Mouse (Mus musculus) C2C12 (cell line): ENCODE data around the gene Mcee. TPM values are rescaled to one million over a fixed set of nuclear protein-coding genes. Genes with fewer than 3 reads are reported as not detected.

Experiments used
- H3K27me3 ChIP-seq: one replicate; pipeline ENCODE4 v1.6.1; 2011; ENCODE audit not compliant: control insufficient read depth, insufficient read depth, insufficient read length
- H3K36me3 ChIP-seq: one replicate; pipeline ENCODE4 v1.6.1; 2011; ENCODE audit not compliant: control insufficient read depth, insufficient read depth
- H3K4me3 ChIP-seq: one replicate; pipeline ENCODE4 v1.5.1; 2011; ENCODE audit warnings: mild to moderate bottlenecking, control low read depth; ENCODE audit not compliant: poor library complexity, insufficient read depth, severe bottlenecking
- H3K79me2 ChIP-seq: one replicate; pipeline ENCODE4 v1.6.1; 2011; ENCODE audit not compliant: control insufficient read depth, insufficient read depth
- H3K79me3 ChIP-seq: one replicate; pipeline ENCODE4 v1.6.1; 2011; ENCODE audit warnings: low read depth, control low read depth
- H3ac ChIP-seq: one replicate; pipeline ENCODE3; 2011; ENCODE audit warnings: low read depth; ENCODE audit not compliant: control insufficient read depth, insufficient read length
- CEBPB ChIP-seq: IDR thresholded peaks from one replicate; pipeline ENCODE4 v1.6.1; 2011; ENCODE audit warnings: low read depth, mild to moderate bottlenecking, control low read depth, moderate library complexity
- CTCF ChIP-seq: IDR thresholded peaks from one replicate; pipeline ENCODE4 v1.5.1; 2011; ENCODE audit not compliant: control insufficient read depth, insufficient read depth, insufficient read length
- FOSL1 ChIP-seq: IDR thresholded peaks from one replicate; pipeline ENCODE4 v1.8.0; 2011; ENCODE audit warnings: mild to moderate bottlenecking, low read length; ENCODE audit not compliant: poor library complexity, insufficient read depth, severe bottlenecking
- MAX ChIP-seq: IDR thresholded peaks from one replicate; pipeline ENCODE4 v1.6.1; 2011; ENCODE audit warnings: mild to moderate bottlenecking, control low read depth
- MYOD1 ChIP-seq: IDR thresholded peaks from one replicate; pipeline ENCODE4 v1.6.1; 2011; ENCODE audit warnings: low read depth; ENCODE audit not compliant: control insufficient read depth, insufficient read length
- MYOG ChIP-seq: IDR thresholded peaks from one replicate; pipeline ENCODE4 v1.6.1; 2011; ENCODE audit not compliant: control insufficient read depth, insufficient read length; ENCODE audit errors: extremely low read depth
- USF1 ChIP-seq: IDR thresholded peaks from one replicate; pipeline ENCODE4 v1.6.1; 2011; ENCODE audit warnings: low read depth, mild to moderate bottlenecking, control low read depth, moderate library complexity
- polyA plus RNA-seq: library from polyadenylated mRNA; unstranded; fragments of >200 nt; fragmentation: generic; extraction: Trizol; gene quantifications from one replicate; pipeline ENCODE4 v1.2.1, GENCODE M21; 2012; ENCODE audit warnings: missing spikeins

Gene Mcee
- polyA plus RNA-seq, 1 experiment = 6.9 TPM

GRCm38 (mm10) chr7:64451861-64452382, 59.5 kb downstream of the Mcee start:
- H3K27me3 ChIP-seq = no peaks in the 10 kb centered on the region
- no peak overlapping the region for H3K4me3 ChIP-seq
- H3ac ChIP-seq = no peak overlapping the region
- no peaks in the 10 kb centered on the region for H3K36me3 ChIP-seq
- TF ChIP-seq FOSL1 = no peak
- no peaks in the 10 kb centered on the region for H3K79me2 ChIP-seq
- H3K79me3 ChIP-seq = no peaks in the 10 kb centered on the region

- no peaks in the 10 kb centered on the region for H3K36me3 ChIP-seq
- H3K79me3 ChIP-seq = no peaks in the 10 kb centered on the region
- TF ChIP-seq CEBPB = no peak
- no peak for TF ChIP-seq CTCF
- TF ChIP-seq FOSL1 = no peak
- no peak for TF ChIP-seq USF1
- no peak for TF ChIP-seq MAX
- no peak for TF ChIP-seq MYOD1
- H3ac ChIP-seq = no peak overlapping the region
- H3K79me2 ChIP-seq = no peaks in the 10 kb centered on the region
- H3K4me3 ChIP-seq = no peak overlapping the region
- no peaks in the 10 kb centered on the region for H3K27me3 ChIP-seq
Observed at GRCm38 (mm10) chr7:64452471-64453222, 60.2 kb downstream of the Mcee start.

- no peak for TF ChIP-seq USF1
- TF ChIP-seq CEBPB = no peak
- no peak for TF ChIP-seq FOSL1
- TF ChIP-seq CTCF = no peak
Observed at GRCm38 (mm10) chr7:64456176-64456575, 63.8 kb downstream of the Mcee start.

GRCm38 (mm10) chr7:64456676-64457075, 64.3 kb downstream of the Mcee start:
- Histone ChIP-seq H3K79me3 (no peaks in the 10 kb centered on the region), H3ac (no peak overlapping the region), H3K36me3 (no peaks in the 10 kb centered on the region), H3K27me3 (no peaks in the 10 kb centered on the region), H3K4me3 (no peak overlapping the region), H3K79me2 (no peaks in the 10 kb centered on the region)
- TF ChIP-seq MAX (no peak), MYOG (no peak), MYOD1 (no peak), CEBPB (no peak), FOSL1 (no peak), USF1 (no peak), CTCF (no peak)

More at GRCm38 (mm10) chr7:64456176-64456575, 63.8 kb downstream of the Mcee start:
- no peaks in the 10 kb centered on the region for H3K36me3 ChIP-seq
- no peak overlapping the region for H3ac ChIP-seq
- no peaks in the 10 kb centered on the region for H3K27me3 ChIP-seq
- no peak overlapping the region for H3K4me3 ChIP-seq
- H3K79me3 ChIP-seq = no peaks in the 10 kb centered on the region
- H3K79me2 ChIP-seq = no peaks in the 10 kb centered on the region

GRCm38 (mm10) chr7:64457811-64458210, 65.4 kb downstream of the Mcee start:
- Histone ChIP-seq H3K79me2 (no peaks in the 10 kb centered on the region), H3ac (no peak overlapping the region), H3K79me3 (no peaks in the 10 kb centered on the region), H3K27me3 (no peaks in the 10 kb centered on the region), H3K36me3 (no peaks in the 10 kb centered on the region), H3K4me3 (no peak overlapping the region)
- TF ChIP-seq MYOG (no peak), CEBPB (no peak), CTCF (no peak), FOSL1 (no peak), MYOD1 (no peak), USF1 (no peak), MAX (no peak)

Other genes with a start within 250 kb of the Mcee start
- gene Trpm1, start 238.8 kb upstream of the Mcee start, polyA plus RNA-seq = 0.02 TPM
- gene Mtmr10, start 105.0 kb upstream of the Mcee start, polyA plus RNA-seq = 9.4 TPM
- gene Fan1, start 18.5 kb upstream of the Mcee start, polyA plus RNA-seq = 1.6 TPM
- gene Mphosph10, start 339 bp upstream of the Mcee start, polyA plus RNA-seq = 9.3 TPM
- not detected for gene Apba2, start 109.1 kb downstream of the Mcee start, polyA plus RNA-seq